Mouse (Mus musculus) urinary bladder, postnatal 4 days (tissue): Measurements from ENCODE around the gene Olfr402.
"Not testable (repeated sequence)": the region's sequence is repeated elsewhere in the genome, so short reads cannot be mapped to it uniquely, and the experiment has no call there.

Experiments used
- DNase-seq, 2 experiments: peaks; one replicate each; pipeline ENCODE4 v3.0.0; 2021 to 2022; ENCODE audit warnings: low spot score in 2 of 2

The Olfr402 gene

GRCm38 (mm10) chr11:74153229-74153628, at the start of gene Olfr402:
Olfr402 (plus strand) TSS chr11:74153529.
- DNase-seq: no peak

GRCm38 (mm10) chr11:74105066-74105465, 48.3 kb upstream of the Olfr402 start:
- DNase-seq: no peak

- no peak for DNase-seq
Observed at GRCm38 (mm10) chr11:74113412-74113811, 39.9 kb upstream of the Olfr402 start, which contains the start of gene Olfr401. Olfr401 (plus strand) TSS chr11:74113712.

- DNase-seq: not testable (repeated sequence)
Observed at GRCm38 (mm10) chr11:74140001-74140400, 13.3 kb upstream of the Olfr402 start.

- no peak for DNase-seq
Observed at GRCm38 (mm10) chr11:74145866-74146265, 7.5 kb upstream of the Olfr402 start.

GRCm38 (mm10) chr11:74168771-74169170, 15.4 kb downstream of the Olfr402 start:
- DNase-seq: no peak

- no peak for DNase-seq
Observed at GRCm38 (mm10) chr11:74183168-74183567, 29.8 kb downstream of the Olfr402 start.

GRCm38 (mm10) chr11:74183745-74184144, 30.4 kb downstream of the Olfr402 start:
- DNase-seq: no peak

GRCm38 (mm10) chr11:74185949-74186348, 32.6 kb downstream of the Olfr402 start, which contains the start of gene Olfr403:
Olfr403 (plus strand) TSS chr11:74186249.
- DNase-seq: no peak
